Mouse (Mus musculus) retina, postnatal 1 day (tissue): Measurements from ENCODE around the gene Cit.
A peak's percentile ranks its signal among the peaks of the same experiment; 100 is the strongest.
"Not testable (repeated sequence)": the region's sequence is repeated elsewhere in the genome, so short reads cannot be mapped to it uniquely, and the experiment has no call there.

Experiments used
- DNase-seq: peaks from one replicate; pipeline ENCODE4 v3.0.0-alpha.2; 2012

Cit gene

DNA sequence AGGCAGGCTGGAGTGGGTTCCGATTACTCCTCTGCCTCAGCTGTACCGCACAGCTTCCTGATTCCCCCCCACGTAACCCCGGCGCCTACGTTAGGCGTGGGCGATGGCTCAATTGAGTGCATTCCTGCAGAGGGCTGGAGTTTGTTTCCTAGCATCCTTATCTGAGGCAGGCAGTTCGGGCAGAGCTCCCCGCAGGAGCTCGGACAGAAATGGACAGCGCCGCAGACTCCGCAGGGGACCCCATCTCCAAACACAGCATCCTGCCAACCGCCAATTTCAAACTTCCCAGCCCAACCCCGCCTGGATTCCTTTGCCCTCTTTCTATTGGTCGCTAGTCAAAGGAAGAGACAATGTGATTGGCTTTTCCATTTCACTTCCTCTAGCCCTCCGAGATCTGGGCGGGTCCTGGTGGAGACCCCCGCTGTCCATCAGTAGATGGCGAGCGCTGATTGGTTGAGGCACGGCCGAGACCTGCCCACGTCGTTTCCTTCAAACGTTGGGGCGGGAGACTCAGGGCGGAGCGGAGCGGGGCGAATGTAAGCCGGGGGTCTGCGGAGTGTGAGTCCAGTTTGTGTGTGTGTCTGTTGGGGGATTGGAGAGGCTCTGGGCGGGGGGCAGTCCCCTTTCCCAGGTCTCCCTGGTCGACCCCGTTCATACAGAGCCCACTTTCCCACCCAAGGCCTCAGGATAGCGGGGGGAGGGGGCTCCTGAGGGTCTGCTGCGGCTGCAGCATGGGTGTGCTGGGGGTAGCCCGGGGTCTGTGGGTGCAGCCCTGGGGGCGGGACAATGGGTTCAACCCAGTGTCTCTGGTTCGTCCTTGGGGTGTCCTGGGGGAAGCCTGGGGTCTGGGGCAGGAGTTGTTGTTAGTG, at the start of gene Cit:
TSS of gene Cit (plus strand) at position 513 of the 869 bp plus-strand sequence.
- DNase-seq, result peak; percentile 99

DNA sequence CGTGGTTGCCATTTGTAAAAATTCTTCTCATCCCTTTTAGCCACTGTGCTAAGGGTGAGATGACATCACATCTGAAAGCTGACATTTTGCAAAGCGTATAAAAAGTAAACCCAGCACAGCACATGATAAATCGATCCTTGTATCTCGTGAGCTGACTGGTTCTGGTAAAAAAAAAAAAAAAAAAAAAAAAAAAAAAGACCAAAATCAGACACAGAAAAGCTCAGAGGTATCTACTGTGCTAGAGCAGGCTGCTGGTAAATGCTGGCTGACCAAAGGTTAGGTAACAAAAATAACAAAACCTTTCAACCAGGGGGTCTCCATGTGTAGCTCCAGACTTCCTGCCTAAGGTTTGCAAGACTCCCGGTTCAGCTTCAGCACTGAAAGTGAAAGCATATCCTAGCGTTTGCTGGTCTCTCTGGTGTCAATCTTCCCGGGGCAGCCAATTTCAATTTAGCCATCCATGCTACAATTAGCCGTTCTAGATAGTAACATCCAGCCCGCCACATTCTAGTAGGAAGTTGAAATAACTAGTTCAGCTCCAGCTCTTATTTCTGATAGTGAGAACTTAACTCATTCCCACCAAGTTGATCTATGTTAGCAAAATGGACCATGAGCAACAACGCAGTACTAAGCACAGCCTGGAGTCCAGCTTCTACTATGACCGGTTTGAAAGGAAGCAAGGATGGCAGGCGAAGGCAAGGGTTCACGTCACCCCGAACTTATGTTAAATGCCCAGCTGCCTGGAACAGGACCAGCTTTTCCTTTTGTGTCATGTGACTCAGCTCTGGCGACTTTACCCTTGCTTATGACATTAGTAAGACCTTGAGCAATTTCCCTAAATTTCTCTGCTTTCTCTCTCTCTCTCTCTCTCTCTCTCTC, 45.8 kb upstream of the Cit start:
- DNase-seq, result no peak

DNA sequence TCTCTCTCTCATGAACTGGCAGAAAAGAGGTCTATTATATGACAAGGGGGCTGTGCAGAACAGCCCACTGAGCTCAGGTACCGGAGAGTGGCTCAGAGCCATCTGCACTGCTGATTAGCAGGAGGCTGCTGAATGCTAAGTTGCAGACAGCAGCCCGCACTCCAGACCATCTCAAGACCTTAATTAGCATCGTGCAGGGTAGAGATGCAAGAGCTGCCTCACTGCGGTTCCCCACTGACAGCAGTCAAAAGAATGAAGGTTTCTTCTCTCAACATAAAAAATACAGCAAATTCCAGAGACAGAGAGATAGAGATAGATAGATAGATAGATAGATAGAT, 45.2 kb upstream of the Cit start:
- DNase-seq, result no peak

DNA sequence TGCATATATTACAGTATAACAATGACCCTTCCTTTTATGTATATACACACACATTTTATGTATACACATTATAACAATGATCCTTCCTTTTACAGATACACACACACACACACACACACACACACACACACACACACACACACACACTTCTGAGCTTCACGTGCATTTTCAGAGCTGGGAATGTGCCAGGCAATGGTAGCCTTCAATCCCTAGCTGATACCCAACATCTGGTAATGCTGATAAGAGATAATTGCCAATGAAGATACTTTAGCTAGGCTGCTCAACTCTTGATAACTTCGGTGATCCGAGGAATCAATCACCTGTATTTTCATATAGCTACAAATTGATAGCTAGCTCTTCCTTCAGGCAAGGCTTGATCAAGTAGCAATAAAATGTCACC, 32.8 kb upstream of the Cit start:
- no peak for DNase-seq

DNA sequence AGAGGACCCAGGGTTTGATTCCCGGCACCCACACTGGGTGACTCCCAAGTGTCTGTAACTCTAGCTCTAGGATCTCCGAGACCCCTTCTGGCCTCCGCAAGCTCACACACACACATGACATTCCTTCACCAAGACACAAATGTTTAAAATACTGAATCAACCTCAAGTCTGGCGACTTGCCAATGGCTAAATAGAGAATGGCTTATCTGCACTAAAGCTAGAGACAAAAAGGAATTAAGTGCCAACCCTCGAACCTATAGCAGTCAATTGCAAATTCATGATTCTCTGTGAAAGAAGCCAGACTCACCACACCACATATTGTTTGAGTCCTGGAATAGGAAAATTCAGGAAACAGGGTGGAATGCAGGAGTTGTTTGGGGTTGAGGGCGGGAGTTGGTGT, 28.1 kb upstream of the Cit start:
- no peak for DNase-seq

DNA sequence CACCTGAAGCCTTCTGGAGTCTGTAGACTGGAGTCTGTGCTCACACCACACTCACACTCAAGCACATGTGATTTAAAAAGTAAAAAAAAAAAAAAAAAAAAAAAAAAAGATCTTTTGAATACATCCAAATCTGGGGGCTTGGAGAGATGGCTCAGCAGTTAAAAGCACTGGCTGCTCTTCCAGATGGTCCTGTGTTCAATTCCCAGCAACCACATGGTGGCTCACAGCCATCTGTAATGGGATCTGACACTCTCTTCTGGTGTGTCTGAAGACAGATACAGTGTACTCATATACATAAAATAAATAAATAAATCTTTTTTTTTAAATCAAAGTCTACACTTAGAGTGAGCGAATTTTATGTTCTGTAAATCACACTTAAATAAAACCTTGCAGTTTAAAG, 27.4 kb upstream of the Cit start:
- DNase-seq, result not testable (repeated sequence)

DNA sequence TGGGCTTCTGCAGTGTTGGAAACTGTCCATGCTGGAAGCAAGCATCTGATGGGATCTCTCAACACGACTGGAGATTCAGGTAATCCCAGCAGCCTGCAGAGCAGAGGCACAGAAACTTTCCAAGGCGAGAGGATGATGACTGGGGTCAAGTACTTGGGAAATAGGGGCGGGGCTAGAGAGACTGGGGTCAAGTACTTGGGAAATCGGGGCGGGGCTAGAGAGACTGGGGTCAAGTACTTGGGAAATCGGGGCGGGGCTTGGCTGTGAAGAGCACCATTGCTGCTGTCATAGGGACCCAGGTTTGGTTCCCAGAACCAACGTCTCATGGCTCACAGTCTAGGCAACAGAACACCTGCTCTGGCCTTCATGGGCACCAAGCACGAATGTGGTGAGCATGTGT, 25.1 kb upstream of the Cit start:
- DNase-seq, result no peak

DNA sequence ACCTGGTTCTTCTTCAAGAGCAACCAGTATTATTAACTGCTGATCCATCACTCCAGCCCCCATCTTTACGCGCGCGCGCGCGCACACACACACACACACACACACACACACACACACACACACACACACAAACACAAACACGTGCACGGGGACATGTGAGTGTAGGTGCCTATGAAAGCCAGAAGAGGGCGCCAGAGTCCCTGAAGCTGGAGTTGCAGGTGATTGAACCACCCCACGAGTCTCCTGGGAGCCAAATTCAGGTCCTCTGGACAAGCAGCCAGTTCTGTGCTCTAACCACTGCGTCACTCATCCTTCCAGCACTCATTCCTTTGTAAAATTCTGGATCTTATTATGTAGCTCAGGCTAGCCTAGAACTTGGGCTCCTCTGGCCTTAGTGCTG, 23.9 kb upstream of the Cit start:
- DNase-seq, result no peak

DNA sequence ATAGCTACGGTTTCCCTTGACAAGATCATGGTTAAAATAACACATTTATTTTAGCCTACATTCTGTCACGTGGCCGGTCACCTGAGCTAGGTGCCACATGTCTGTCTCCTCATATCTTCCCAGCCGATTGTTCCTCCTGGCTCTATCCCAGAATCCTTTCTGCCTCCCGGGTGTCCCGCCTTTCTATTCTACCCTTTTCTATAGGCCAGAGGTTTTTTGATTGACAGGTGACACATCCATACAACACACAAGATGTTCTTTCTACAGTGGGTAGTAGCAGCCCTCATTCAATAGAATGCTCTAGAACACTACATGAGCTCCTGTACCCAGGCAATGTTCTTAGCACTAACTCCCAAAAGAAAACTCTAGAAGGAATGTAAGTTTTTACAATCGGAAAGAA, 23.2 kb upstream of the Cit start:
- no peak for DNase-seq

DNA sequence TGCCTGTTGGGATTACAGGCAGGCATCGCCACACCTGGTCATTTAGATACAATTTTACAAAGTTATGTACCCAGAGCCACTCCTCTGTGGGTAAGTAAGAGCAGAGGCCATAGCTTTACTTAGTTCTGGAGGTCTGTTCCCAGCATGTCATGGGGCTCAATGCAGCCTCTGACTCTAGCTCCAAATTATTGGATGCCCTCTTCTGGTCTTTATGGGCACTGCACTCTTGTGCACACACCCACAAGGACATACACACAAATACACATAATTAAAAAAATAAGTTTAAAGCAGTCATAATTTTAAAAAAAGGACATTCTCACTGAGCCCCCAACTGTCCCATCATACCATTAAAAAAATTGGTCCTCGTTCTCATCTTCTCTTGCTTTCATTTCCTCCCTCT, 12.3 kb upstream of the Cit start:
- DNase-seq, result no peak

DNA sequence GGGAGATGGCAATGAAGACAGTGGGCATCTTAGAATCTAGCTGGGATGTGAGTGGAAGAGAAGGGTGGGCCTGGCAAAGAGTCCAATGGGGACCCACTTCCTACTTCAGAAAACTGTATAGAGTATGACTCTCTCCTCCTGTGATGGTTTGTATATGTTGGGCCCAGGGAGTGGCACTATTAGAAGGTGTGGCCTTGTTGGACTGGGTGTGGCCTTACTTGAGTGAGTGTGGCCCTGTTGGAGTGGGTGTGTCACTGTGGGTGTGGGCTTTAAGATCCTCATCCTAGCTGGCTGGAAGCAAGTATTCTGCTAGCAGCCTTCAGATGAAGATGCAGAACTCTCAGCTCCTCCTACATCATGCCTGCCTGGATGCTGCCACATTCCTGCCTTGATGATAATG, 11.3 kb upstream of the Cit start:
- not testable (repeated sequence) for DNase-seq

DNA sequence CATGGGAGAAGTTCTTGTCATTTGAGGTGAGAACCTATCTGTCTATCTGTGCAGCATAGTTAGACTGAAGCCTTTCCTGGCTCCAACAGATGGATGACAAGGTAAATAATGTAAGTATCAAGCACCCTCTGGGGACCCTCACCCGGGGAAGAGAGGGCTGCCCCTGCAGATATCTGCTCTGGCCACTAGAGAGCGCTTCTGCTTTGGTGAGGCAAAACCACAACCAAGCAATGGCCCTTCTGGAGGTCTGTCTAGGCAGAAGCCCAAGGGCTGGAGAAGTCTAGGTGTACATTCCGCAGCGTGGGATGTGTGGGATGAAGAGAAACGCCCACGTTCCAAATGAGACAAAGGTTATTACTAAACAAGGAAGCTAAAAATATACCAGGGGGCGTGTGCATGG, 9.8 kb upstream of the Cit start:
- no peak for DNase-seq

DNA sequence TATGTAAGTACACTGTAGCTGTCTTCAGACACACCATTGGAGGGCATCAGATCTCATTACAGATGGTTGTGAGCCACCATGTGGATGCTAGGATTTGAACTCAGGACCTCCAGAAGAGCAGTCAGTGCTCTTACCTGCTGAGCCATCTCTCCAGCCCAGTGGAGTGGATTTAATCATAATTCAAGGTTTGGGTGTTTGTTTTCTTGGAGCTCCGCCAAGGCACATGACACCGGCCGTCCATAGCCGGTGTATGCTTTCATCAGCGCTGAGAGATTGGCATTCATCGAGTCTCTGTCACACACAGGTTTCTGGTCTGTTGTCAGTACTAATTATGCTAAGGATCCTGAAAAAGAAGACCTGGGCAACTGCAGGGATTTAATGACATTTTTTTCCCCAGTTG, 7.0 kb upstream of the Cit start:
- DNase-seq, result no peak

DNA sequence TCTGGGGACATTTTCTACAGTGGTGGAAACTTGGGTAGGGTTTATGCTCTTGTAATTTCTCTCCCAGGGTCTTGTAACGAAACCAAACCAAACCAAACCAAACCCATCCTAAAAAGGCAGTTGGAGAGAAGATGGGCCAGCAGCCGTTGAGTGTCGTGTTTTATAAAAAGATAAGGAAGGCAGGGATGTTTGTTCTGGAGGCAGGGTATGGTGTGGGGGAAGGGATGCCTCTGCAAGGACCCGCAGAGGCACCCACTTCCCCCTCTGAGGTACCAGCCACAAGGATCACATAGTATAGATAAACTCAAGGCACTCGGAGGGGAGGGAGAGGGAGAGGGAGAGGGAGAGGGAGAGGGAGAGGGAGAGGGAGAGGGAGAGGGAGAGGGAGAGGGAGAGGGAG, 4.6 kb upstream of the Cit start:
- no peak for DNase-seq

DNA sequence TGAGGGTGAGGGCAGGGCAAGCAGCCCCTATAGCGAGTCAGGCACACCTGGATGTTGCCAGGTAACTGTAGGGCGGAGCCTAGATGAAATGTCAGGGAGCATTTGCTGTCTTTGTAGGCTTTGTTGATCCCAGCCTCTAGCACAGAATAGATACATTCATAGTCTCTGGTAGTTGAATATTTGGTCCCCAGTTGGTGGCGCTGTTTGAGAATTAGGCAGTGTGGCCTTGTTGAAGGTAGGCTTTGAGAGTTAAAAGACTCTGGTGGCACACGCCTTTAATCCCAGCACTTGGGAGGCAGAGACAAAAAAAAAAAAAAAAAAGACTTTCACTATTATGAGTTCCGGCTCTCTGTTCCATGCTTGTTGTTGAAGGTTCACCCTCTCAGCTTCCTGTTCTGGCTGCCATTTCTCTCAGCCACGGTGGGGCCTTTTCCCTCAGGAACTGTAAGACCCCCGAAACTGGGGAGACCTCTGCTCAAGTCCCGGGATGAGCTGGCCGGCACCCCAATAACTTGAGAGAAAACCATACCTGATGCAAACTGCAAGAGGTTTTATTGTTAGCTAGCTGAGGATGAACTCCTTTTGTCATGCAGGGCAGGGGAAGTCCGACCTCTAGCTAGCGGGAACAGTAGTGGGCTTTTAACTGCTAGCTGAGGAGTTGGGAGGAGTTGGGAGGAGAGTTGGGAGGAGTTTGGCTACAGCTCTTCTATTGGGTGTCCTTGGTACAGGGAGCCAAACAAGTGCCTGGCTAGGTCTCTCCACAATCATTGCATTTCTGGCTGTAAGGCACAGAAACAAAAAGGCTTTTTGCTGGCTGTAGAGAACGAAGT, 3.9 kb upstream of the Cit start:
- no peak for DNase-seq

DNA sequence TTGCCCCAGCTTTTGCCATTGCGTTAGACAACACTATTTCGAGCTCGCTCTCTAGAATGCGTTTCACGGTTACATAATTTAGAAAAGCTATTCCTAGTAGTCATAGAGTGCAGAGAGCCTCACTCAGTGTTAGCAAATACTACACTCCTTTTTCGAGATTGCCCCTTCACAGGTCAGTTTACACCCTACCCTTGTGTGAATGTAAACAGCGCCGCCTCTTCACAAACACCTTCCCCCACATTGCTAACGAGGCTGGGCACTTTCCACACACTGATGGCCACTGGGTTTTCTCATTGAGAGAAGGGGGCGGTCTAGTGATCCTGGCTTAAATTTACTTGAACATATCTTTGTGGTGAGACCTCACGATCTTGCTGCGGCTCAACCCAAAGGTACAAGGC, 711 bp upstream of the Cit start:
- DNase-seq, result no peak

DNA sequence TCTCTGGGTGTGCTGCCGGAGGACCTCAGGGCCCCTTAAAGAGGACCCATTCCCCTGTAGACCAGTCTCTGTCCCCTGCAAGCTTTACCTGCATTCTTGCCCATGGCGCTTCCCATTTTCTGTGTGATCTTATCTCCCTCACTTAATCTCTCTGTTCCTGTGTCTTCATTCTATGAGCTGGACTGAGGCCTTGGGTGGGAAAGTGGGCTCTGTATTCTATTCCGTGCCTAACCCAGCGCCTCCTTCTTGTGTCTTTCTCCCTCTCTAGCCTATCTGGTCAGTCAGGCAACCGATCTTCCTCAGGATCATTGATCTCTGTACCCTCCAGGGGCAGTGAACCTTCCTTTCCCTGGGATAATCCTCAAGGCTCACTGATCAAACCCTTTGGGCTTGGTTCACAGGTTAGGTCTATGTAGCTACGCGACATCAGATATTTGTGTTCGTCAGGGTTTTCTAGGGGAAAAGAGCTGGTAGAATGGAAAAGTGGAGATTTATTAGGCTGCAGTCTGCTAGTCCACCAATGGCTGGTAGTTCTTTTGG, 627 bp downstream of the Cit start:
- DNase-seq, result no peak

DNA sequence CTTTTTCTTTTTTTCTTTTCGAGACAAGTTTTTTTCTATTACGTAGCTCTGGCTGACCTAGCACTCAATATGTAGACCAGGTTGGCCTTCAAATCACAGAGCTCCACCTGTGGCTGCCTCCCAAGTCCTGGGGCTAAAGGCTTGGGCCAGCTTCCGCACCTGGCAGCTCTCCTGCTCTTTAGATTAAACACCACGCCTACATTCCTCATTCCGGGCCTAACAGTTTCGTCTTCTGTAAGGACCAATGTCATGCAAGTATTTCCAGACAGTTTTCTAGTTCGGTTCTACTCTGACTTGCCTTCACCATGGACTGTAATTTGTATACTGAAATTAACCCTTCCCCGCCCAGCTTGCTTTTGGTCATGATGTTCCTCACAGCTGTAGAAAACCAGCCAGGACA, 2.1 kb downstream of the Cit start:
- DNase-seq, result no peak

DNA sequence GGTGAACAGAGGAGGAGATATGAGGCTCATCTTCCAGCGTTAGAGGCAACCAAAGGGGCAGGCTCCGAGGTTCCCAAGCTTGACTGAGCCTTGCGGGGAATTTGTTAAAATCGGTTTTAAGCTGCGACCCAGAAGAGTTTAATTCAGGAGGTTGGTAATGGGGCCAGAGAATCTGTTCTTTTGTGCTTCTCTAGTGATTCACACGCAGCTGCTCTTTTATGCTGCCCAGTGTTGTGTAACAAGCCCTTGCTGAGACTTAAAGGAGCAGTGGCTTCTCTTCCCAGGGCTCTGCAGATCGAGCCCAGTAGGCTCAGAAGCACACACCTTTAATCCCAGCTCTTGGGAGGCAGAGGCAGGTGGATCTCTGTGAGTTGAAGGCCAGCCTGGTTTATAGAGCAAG, 3.4 kb downstream of the Cit start:
- no peak for DNase-seq

DNA sequence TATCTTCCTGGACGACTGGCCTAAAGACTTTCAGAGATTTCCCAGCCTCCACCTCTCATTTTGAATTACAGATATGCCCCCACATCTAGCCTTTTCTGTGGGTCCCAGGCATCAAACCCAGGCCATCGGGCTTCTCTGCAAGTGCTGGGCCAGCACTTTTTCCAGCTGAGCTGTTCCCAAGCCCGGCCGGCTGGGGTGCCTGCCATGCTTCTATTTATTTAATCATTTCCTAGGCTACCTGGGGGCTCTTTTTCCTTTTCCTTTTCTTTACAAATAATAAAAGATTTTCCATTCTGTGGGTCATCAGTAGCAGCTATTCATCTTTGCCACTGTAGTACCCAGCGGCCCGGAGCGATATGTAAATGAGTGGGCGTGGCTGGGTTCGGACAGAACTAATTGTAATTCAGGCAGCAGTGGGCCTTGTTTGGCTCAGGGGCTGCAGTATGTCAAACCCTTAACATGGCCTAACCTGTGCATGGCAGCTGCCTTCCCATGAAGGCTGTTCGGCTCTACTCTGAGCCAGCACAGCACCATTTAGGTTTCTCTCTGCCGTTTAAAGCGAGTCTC, 4.3 kb downstream of the Cit start:
- DNase-seq, result no peak

DNA sequence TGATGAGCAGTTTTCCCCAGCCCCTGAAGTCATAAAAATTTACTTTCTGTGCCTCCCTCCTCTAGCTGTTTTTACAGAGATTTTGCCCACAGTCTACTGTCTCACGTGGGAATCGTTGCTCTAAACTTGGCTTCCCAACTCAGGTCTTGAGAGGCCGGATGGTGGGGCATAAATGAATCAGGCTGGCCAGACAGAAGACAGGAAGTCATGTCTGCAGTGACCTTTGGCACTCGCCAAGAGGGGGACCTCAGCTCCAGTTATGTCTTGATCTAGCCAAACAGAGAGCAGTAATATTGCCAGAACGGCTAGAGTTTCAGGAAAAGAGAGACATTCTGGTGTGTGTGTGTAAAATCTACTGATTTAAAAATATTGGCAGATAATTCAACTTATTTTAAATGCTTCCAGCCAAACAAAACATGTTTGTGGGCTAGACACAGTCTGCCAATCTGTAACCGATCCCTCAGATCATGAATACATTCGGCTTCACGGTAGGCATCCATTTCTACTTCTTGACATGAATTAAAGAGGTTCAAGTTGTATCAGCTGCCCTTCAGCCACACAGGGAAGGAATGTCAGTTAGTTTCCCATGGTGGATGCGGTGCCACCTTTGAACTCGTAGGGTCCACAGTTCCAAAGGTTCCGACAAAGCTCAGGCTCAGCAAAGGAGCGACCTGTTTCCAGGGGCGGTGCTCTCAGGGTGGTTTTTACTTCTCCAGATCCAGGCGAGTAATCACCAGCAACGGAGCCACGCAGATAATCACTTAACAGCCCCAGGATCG, 5.4 kb downstream of the Cit start:
- DNase-seq, result no peak

DNA sequence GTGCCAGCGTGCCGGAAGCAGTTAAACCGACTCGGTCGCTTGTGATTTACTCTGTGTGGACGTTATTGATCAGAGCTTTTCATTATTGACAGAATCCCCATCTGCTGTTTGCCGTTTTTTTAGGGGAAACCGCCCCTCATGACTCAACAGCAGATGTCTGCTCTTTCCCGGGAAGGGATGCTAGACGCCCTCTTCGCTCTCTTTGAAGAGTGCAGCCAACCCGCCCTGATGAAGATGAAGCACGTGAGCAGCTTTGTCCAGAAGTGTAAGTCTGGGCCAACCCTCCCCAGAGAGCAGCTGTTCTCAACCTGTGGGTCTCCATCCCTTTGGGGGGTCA, 5.9 kb downstream of the Cit start:
- DNase-seq, result no peak
